Mouse (Mus musculus): Measurements from ENCODE around the gene Anapc15.

DNA sequence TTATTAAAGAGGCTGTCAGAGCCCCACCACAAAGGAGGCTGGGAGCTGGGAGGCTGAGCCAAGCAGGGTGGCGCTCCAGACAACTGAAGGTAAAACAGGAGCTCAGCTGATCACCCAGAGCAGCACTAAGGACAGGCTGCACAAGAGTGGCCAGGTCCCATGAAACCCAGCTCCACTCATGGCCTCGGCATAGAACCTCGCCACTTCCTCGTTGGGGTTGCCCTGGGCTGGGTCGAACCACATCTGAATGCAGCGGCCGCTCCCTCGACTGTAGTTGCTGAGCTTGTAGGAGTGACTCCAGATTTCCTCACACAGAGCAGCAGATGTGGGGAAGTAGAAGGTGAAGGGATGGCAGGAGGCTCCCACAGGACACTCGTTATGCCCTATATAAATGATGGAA, 5.2 kb upstream of the Anapc15 start:
- TF ChIP-seq ZC3H11A (IDR thresholded peaks at IDR 0.05; ENCODE audit: borderline replicate concordance, low read depth, low read length) (no peak), ZNF384 (IDR thresholded peaks at IDR 0.05; ENCODE audit: low read depth, low read length) (no peak)
